Mouse (Mus musculus): ENCODE measurements around the gene Zfp420.

- TF ChIP-seq GATA1 (IDR thresholded peaks at IDR 0.05; ENCODE audit: borderline replicate concordance, low read length) (no peak), CTCF (IDR thresholded peaks at IDR 0.05; ENCODE audit: low read depth, low read length) (no peak), POLR2AphosphoS5 (IDR thresholded peaks at IDR 0.05; ENCODE audit: insufficient replicate concordance, low read depth, low read length) (no peak), GATA2 (IDR thresholded peaks at IDR 0.05; ENCODE audit: borderline replicate concordance, low read depth, low read length) (no peak)
Observed at GRCm38 (mm10) chr7:29904101-29904500, 44.3 kb downstream of the Zfp420 start.

Measured in G1E (cell line).